Mouse (Mus musculus): ENCODE data around the gene Mttp. TPM values are rescaled to one million over a fixed set of nuclear protein-coding genes. Genes with fewer than 3 reads are reported as not detected.

Gene Mttp
- polyA plus RNA-seq, 1 experiment from 2014 or later: 48.8 TPM

DNA sequence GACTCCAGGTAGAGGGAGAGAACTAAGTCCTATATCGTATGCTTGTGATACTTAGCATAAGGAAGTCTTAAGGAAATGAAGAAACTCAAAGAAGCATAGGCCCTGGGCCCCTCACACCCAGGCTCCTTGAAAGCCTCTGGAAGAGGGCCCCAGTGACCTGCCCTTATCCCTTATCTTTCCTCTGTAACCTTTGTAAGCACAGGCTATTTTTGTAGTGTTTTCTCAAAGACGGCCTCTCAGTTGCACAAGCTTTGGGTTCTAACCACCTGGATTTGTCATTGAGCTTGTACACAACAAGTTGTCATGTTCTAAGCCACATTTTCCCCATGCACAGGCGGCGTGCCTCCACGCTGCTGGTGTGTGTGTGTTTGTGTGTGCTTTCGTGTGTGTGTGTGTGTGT, 15.7 kb downstream of the Mttp start:
- ATAC-seq (ENCODE audit: low read depth): no peak

DNA sequence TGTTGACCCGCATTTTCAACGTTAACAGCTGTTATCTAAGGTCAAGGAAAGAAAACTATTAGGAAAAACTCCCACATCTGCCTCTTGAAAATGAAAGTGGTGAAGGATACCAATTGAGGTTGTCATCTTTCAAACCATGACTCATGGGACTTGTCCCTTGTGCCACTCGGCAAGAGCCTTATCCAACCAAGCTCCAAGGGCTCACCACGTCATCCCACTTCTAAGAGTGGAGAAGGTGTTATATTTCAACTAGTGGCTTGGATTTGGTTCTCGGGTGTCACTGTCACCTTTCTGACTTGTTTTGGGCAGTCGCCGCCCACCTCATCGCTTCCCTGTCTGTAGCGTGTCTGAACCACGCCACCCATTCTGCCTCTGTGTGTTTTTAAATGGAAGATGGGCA, 20.9 kb downstream of the Mttp start:
- no peak for ATAC-seq (ENCODE audit: low read depth)
- H3K36me3 ChIP-seq (ENCODE audit: control insufficient read depth, insufficient read depth): no peaks in the 10 kb centered on the region; the same call in 1 of the 2 replicates
- H3K27me3 ChIP-seq (ENCODE audit: control insufficient read depth, insufficient read depth, low read depth, low read length): no peaks in the 10 kb centered on the region

More for the DNA sequence above, 15.7 kb downstream of the Mttp start:
- Histone ChIP-seq H3K9ac (ENCODE audit: low read depth, low read length) (no peak overlapping the region), H3K9me3 (replicated peaks; ENCODE audit: control insufficient read depth, low read length) (no peaks in the 10 kb centered on the region), H3K27ac (ENCODE audit: low read length) (no peak overlapping the region), H3K27me3 (ENCODE audit: control insufficient read depth, insufficient read depth, low read depth, low read length) (no peaks in the 10 kb centered on the region), H3K36me3 (ENCODE audit: control insufficient read depth, insufficient read depth) (no peaks in the 10 kb centered on the region), H3K4me2 (ENCODE audit: low read depth, low read length) (peak overlapping the region; percentile 29), H3K4me1 (ENCODE audit: control insufficient read depth, low read depth, low read length) (no peaks in the 10 kb centered on the region; the same call in 1 of the 2 replicates), H3K4me3 (ENCODE audit: low read depth, low read length) (peak overlapping the region; percentile 25)
- 57% methylated on average over 6 of the region's 6 CpGs for WGBS (ENCODE audit: insufficient replicate concordance)

DNA sequence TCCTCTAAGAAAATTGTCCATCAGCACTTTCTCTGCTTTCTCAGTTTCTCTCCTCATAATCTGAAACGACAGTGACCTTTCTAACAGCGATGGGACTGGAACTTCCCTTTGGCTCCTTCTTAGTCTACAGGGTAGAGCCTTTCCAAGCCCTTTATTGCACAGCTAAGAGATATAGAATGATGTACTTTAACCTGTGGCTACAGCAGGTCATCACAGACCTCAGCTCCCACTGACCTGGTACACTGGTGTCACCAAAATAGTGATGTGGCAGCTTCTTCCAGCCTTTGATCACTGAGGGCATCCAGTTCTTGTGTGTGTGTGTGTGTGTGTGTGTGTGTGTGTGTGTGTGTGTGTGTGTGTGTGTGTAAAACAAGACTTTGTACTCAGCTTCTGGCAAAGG, 23.3 kb downstream of the Mttp start:
- Histone ChIP-seq H3K27ac (ENCODE audit: low read length) (no peak overlapping the region), H3K4me3 (ENCODE audit: low read depth, low read length) (no peak overlapping the region), H3K9me3 (replicated peaks; ENCODE audit: control insufficient read depth, low read length) (no peaks in the 10 kb centered on the region), H3K4me2 (ENCODE audit: low read depth, low read length) (no peak overlapping the region), H3K9ac (ENCODE audit: low read depth, low read length) (no peak overlapping the region), H3K36me3 (ENCODE audit: control insufficient read depth, insufficient read depth) (no peaks in the 10 kb centered on the region; the same call in 1 of the 2 replicates), H3K4me1 (ENCODE audit: control insufficient read depth, low read depth, low read length) (no peaks in the 10 kb centered on the region), H3K27me3 (ENCODE audit: control insufficient read depth, insufficient read depth, low read depth, low read length) (no peaks in the 10 kb centered on the region)
- WGBS (ENCODE audit: insufficient replicate concordance): 65% methylated on average over 2 of the region's 2 CpGs
- no peak for ATAC-seq (ENCODE audit: low read depth)

More for the DNA sequence above, 20.9 kb downstream of the Mttp start:
- Histone ChIP-seq H3K4me1 (ENCODE audit: control insufficient read depth, low read depth, low read length) (no peaks in the 10 kb centered on the region; the same call in 1 of the 2 replicates), H3K27ac (ENCODE audit: low read length) (no peak overlapping the region), H3K4me3 (ENCODE audit: low read depth, low read length) (no peak overlapping the region), H3K4me2 (ENCODE audit: low read depth, low read length) (no peak overlapping the region), H3K9ac (ENCODE audit: low read depth, low read length) (no peak overlapping the region), H3K9me3 (replicated peaks; ENCODE audit: control insufficient read depth, low read length) (no peaks in the 10 kb centered on the region)
- 77% methylated on average over 10 of the region's 10 CpGs for WGBS (ENCODE audit: insufficient replicate concordance)

DNA sequence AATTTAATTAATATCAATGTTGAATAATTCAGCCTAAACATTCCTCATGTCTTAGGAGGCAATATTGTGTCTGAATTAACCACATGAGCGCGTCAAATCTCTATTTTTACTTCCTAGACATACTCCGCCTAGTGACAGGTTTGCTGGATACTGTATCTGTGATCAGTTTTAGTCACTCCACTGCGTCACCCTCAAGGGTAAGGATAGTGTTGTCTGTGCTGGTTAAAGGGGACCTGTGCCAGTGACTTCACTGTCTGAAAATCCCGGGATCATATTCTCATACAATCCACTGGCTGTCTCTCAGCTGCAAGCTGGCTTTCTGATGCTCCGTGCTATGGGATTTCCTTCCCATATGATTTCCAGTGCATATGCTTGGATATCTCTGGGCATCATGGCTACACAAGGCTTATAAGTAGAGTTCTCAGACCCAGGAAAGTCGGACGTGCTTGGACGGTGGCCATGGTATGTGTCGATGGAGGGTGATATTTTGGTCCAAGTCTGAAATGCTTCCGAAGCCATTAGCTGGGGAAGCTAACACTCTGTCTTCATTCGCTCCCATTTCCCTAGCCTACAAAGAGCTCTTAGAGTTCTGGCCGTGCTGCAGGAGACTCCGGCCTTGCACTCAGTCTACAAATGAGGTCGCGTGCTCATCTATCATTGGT, 25.2 kb downstream of the Mttp start:
- Histone ChIP-seq H3K4me2 (ENCODE audit: low read depth, low read length) (no peak overlapping the region), H3K27me3 (ENCODE audit: control insufficient read depth, insufficient read depth, low read depth, low read length) (no peaks in the 10 kb centered on the region), H3K4me1 (ENCODE audit: control insufficient read depth, low read depth, low read length) (no peaks in the 10 kb centered on the region), H3K4me3 (ENCODE audit: low read depth, low read length) (no peak overlapping the region), H3K27ac (ENCODE audit: low read length) (no peak overlapping the region), H3K36me3 (ENCODE audit: control insufficient read depth, insufficient read depth) (no peaks in the 10 kb centered on the region; the same call in 1 of the 2 replicates), H3K9me3 (replicated peaks; ENCODE audit: control insufficient read depth, low read length) (no peaks in the 10 kb centered on the region), H3K9ac (ENCODE audit: low read depth, low read length) (no peak overlapping the region)
- 76% methylated on average over 16 of the region's 16 CpGs for WGBS (ENCODE audit: insufficient replicate concordance)
- ATAC-seq (ENCODE audit: low read depth): no peak

DNA sequence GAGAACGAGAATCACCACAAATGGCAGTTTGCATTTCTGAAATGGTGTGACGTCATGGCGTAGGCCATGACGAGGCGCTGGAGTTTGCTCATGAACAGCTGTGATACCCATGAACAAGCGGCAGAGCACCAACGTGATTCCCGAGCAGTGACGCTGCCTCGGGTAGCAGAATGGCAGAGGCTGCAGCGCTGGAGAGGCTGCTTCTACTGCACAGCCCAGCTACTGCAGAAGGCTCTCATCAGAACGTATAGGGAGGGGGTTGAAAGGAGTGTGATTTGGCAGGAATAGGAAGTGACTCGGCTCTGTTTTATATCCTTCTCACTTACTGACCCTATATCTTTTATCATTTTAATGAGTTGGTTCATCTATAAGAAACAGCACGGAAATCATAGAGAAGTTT, 25.9 kb downstream of the Mttp start:
- Histone ChIP-seq H3K4me3 (ENCODE audit: low read depth, low read length) (no peak overlapping the region), H3K4me2 (ENCODE audit: low read depth, low read length) (no peak overlapping the region), H3K9me3 (replicated peaks; ENCODE audit: control insufficient read depth, low read length) (no peaks in the 10 kb centered on the region), H3K4me1 (ENCODE audit: control insufficient read depth, low read depth, low read length) (no peaks in the 10 kb centered on the region), H3K27ac (ENCODE audit: low read length) (no peak overlapping the region), H3K9ac (ENCODE audit: low read depth, low read length) (no peak overlapping the region), H3K36me3 (ENCODE audit: control insufficient read depth, insufficient read depth) (no peaks in the 10 kb centered on the region; the same call in 1 of the 2 replicates), H3K27me3 (ENCODE audit: control insufficient read depth, insufficient read depth, low read depth, low read length) (no peaks in the 10 kb centered on the region)
- no peak for ATAC-seq (ENCODE audit: low read depth)
- WGBS (ENCODE audit: insufficient replicate concordance): 58% methylated on average over 14 of the region's 14 CpGs

DNA sequence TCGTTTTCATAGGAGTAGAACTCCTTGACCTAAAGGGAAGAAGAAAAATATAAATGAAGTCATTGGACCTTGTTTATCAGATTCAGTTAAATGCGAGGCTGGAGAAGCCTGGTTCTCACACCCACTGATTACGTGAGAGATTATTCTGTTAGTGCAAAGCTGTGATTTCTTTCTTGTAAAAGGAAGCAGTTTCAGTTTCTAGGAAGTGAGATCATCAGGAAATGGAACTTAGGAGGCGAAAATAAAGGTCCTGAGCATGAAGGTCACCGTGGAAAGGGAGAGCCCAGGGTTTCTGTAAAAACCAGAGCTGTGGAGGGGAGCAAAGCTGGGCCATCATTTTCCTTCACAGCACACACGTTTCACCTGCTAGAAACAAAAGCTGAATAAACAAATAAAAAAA, 26.4 kb downstream of the Mttp start:
- Histone ChIP-seq H3K27ac (ENCODE audit: low read length) (no peak overlapping the region), H3K4me3 (ENCODE audit: low read depth, low read length) (no peak overlapping the region)

DNA sequence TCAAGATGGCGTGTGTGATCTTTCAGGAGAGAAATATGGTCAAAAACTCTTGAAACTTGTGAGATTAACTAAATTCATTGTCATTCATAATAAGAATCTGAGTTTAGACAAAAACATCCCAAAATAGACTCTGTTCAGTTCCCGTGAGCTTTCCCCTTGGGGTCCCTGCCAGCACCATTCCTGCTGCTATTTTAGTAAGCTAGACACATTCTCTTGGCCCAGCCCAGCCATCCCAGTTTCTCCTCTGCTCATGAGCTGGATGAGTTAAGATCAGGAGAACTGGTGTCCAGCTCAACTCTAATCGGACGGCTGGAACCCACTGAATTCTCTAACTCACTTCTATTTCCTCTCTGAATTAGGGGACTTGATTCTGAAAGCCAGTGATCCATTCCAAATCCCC, 27.9 kb downstream of the Mttp start:
- no peak overlapping the region for H3K4me3 ChIP-seq (ENCODE audit: low read depth, low read length)
- ATAC-seq (ENCODE audit: low read depth): no peak
- no peak overlapping the region for H3K9ac ChIP-seq (ENCODE audit: low read depth, low read length)
- no peaks in the 10 kb centered on the region for H3K9me3 ChIP-seq (replicated peaks; ENCODE audit: control insufficient read depth, low read length)
- no peaks in the 10 kb centered on the region for H3K27me3 ChIP-seq (ENCODE audit: control insufficient read depth, insufficient read depth, low read depth, low read length)
- no peaks in the 10 kb centered on the region for H3K36me3 ChIP-seq (ENCODE audit: control insufficient read depth, insufficient read depth)
- no peaks in the 10 kb centered on the region for H3K4me1 ChIP-seq (ENCODE audit: control insufficient read depth, low read depth, low read length)
- no peak overlapping the region for H3K4me2 ChIP-seq (ENCODE audit: low read depth, low read length)
- H3K27ac ChIP-seq (ENCODE audit: low read length): no peak overlapping the region
- 78% methylated on average over 4 of the region's 4 CpGs for WGBS (ENCODE audit: insufficient replicate concordance)

More for the DNA sequence above, 26.4 kb downstream of the Mttp start:
- Histone ChIP-seq H3K9ac (ENCODE audit: low read depth, low read length) (no peak overlapping the region), H3K4me1 (ENCODE audit: control insufficient read depth, low read depth, low read length) (no peaks in the 10 kb centered on the region), H3K36me3 (ENCODE audit: control insufficient read depth, insufficient read depth) (no peaks in the 10 kb centered on the region), H3K9me3 (replicated peaks; ENCODE audit: control insufficient read depth, low read length) (no peaks in the 10 kb centered on the region), H3K4me2 (ENCODE audit: low read depth, low read length) (no peak overlapping the region), H3K27me3 (ENCODE audit: control insufficient read depth, insufficient read depth, low read depth, low read length) (no peaks in the 10 kb centered on the region)
- ATAC-seq (ENCODE audit: low read depth): no peak
- 36% methylated on average over 6 of the region's 6 CpGs for WGBS (ENCODE audit: insufficient replicate concordance)

DNA sequence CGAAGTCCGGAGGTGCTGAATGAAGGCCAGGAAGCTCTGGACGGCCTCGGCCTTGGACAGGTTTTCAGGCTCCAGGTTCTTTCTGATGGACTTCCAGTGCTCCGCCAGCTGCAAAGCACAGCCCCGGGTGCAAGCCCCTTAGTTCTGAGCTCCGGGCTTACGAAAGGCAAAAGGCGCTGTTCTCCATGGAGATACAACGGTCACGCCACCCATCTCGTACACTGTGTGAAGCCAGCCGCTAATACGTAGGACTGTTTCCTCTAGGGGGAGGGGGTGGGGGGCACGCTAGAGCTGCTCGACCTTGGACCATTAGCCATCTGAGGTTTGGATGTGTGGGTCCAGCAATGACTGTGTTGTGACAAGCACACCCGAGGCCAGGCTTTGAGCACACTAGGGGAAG, 30.7 kb downstream of the Mttp start:
- H3K9ac ChIP-seq (ENCODE audit: low read depth, low read length): no peak overlapping the region
- no peak overlapping the region for H3K4me2 ChIP-seq (ENCODE audit: low read depth, low read length)
- no peak overlapping the region for H3K4me3 ChIP-seq (ENCODE audit: low read depth, low read length)
- no peaks in the 10 kb centered on the region; the same call in 1 of the 2 replicates for H3K36me3 ChIP-seq (ENCODE audit: control insufficient read depth, insufficient read depth)
- H3K27ac ChIP-seq (ENCODE audit: low read length): no peak overlapping the region
- WGBS (ENCODE audit: insufficient replicate concordance): 72% methylated on average over 17 of the region's 17 CpGs
- H3K9me3 ChIP-seq (replicated peaks; ENCODE audit: control insufficient read depth, low read length): no peaks in the 10 kb centered on the region
- ATAC-seq (ENCODE audit: low read depth): no peak
- no peaks in the 10 kb centered on the region for H3K27me3 ChIP-seq (ENCODE audit: control insufficient read depth, insufficient read depth, low read depth, low read length)
- H3K4me1 ChIP-seq (ENCODE audit: control insufficient read depth, low read depth, low read length): no peaks in the 10 kb centered on the region

DNA sequence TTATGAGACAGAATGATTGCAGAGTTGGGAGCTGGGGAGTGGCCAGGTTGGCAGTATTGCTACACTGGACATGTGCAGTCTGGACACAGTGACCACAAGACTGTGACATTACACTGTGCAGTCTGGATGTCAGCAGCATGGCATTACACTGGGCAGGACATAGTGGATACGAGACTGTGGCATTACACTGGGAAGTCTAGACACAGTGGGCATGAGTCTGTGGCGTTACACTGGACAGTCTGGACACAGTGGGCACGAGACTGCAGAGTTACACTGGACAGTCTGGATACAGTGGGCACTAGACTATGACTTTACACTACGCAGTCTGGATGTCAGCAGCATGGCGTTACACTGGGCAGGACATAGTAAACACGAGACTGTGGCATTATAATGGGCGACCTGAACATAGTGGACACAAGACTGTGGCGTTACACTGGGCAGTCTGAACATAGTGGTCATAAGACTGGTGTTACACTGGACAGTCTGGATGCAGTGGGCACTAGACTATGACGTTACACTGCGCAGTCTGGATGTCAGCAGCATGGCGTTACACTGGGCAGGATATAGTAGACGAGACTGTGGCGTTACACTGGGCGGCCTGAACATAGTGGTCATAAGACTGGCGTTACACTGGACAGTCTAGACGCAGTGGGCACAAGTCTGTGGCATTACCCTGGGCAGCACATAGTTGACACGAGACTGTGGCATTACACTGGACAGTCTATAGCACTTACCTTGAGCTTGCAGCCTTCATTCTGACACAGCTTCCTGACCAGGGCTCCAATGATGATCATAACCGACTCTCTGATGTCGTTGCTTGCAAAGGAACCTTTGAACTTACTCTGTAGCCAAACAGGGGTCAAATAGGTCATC, 33.6 kb downstream of the Mttp start:
- no peak overlapping the region for H3K9ac ChIP-seq (ENCODE audit: low read depth, low read length)
- no peaks in the 10 kb centered on the region for H3K9me3 ChIP-seq (replicated peaks; ENCODE audit: control insufficient read depth, low read length)
- no peaks in the 10 kb centered on the region; the same call in 1 of the 2 replicates for H3K36me3 ChIP-seq (ENCODE audit: control insufficient read depth, insufficient read depth)
- H3K4me3 ChIP-seq (ENCODE audit: low read depth, low read length): no peak overlapping the region
- H3K27ac ChIP-seq (ENCODE audit: low read length): no peak overlapping the region
- ATAC-seq (ENCODE audit: low read depth): no peak
- WGBS (ENCODE audit: insufficient replicate concordance): 68% methylated on average over 19 of the region's 19 CpGs
- H3K4me1 ChIP-seq (ENCODE audit: control insufficient read depth, low read depth, low read length): no peaks in the 10 kb centered on the region
- H3K4me2 ChIP-seq (ENCODE audit: low read depth, low read length): no peak overlapping the region
- no peaks in the 10 kb centered on the region for H3K27me3 ChIP-seq (ENCODE audit: control insufficient read depth, insufficient read depth, low read depth, low read length)
